Comparison of ENCODE assay signal across 20 mouse cellular contexts in genomic region chr1:121701826-121702225, GRCm38 (mm10).
A peak's percentile ranks its signal among the peaks of the same experiment; 100 is the strongest.
DNase-seq lines count a peak whose midpoint lies in the region; ATAC-seq lines count a peak whose summit lies in the region.
"Had no signal": no experiment of that assay in that cellular context is flagged by ENCODE, and none has a peak within 500 bp of the region (broad histone marks: within the 10 kb centered on the region; RNA-seq: fewer than 3 reads in every experiment).

No protein-coding gene starts in this region.

- no peak; the same call in 1 of the 2 replicates for ATAC-seq in hindbrain, embryonic 12.5 days (ENCODE audit: low FRiP score)
- peak; percentile 44; the same call in 1 of the 2 replicates for ATAC-seq in midbrain, embryonic 14.5 days (ENCODE audit: low FRiP score, low TSS enrichment)
- no peak for ATAC-seq in megakaryocyte-erythroid progenitor cell, adult 5-6 weeks (replicated peaks; ENCODE audit: low FRiP score, low TSS enrichment, poor library complexity, severe bottlenecking)
- ATAC-seq: activated CD4-positive, CD25-positive, alpha-beta regulatory T cell, adult 4 months; Patski had no signal

- H3K4me3 ChIP-seq in hindbrain, embryonic 10.5 days, result no peak overlapping the region
- H3K4me3 ChIP-seq in hindbrain, embryonic 12.5 days, result no peak overlapping the region
- no peak overlapping the region for H3K4me3 ChIP-seq in midbrain, embryonic 14.5 days (replicated peaks; ENCODE audit: low read depth, low read length)
- H3K4me3 ChIP-seq: heart, embryonic 12.5 days; layer of hippocampus, adult 2 months; left cerebral cortex, adult 2 months; limb, embryonic 13.5 days; liver, embryonic 15.5 days had no signal

- no peaks in the 10 kb centered on the region for H3K9me3 ChIP-seq in hindbrain, embryonic 10.5 days
- no peaks in the 10 kb centered on the region for H3K9me3 ChIP-seq in hindbrain, embryonic 12.5 days (replicated peaks)
- H3K9me3 ChIP-seq in midbrain, embryonic 14.5 days (ENCODE audit: control insufficient read depth, low read length), result no peaks in the 10 kb centered on the region
- H3K9me3 ChIP-seq: limb, embryonic 13.5 days; liver, embryonic 15.5 days had no signal

- H3K27ac ChIP-seq in hindbrain, embryonic 10.5 days, result no peak overlapping the region
- H3K27ac ChIP-seq in hindbrain, embryonic 12.5 days, result no peak overlapping the region
- H3K27ac ChIP-seq in midbrain, embryonic 14.5 days (replicated peaks; ENCODE audit: low read depth, low read length), result peak overlapping the region; percentile 60
- H3K27ac ChIP-seq: kidney, postnatal 0 days; layer of hippocampus, adult 2 months; left cerebral cortex, adult 2 months; limb, embryonic 13.5 days; liver, embryonic 15.5 days had no signal

- H3K9ac ChIP-seq in hindbrain, embryonic 12.5 days, result no peak overlapping the region
- no peak overlapping the region for H3K9ac ChIP-seq in midbrain, embryonic 14.5 days (replicated peaks; ENCODE audit: low read length)
- H3K9ac ChIP-seq: heart, embryonic 12.5 days; limb, embryonic 13.5 days; liver, embryonic 15.5 days had no signal

- DNase-seq in hindbrain, embryonic 10.5 days (ENCODE audit: low spot score), result peak; percentile 9
- DNase-seq in brain, adult 2 months (ENCODE audit: low read depth, low spot score), result peak; percentile 49
- DNase-seq in embryo, embryonic 11.5 days (ENCODE audit: low read depth, low spot score), result peak; percentile 2
- peak; percentile 75 for DNase-seq in midbrain, embryonic 14.5 days
- DNase-seq in urinary bladder, postnatal 10 days (ENCODE audit: low spot score), result no peak
- DNase-seq: adrenal gland, postnatal 14 days; cerebellum, adult 8-10 months; kidney, adult 11 months; lung, postnatal 10 days; thymus, adult 2 months had no signal

- H3K4me2 ChIP-seq in hindbrain, embryonic 12.5 days (replicated peaks), result no peak overlapping the region
- H3K4me2 ChIP-seq in midbrain, embryonic 14.5 days (ENCODE audit: low read length), result no peak overlapping the region
- H3K4me2 ChIP-seq: heart, embryonic 12.5 days; limb, embryonic 13.5 days; liver, embryonic 15.5 days had no signal

- 0 out of 2 replicates have a peak, but pooled peaks cover 5% of the 10 kb centered on the region for H3K27me3 ChIP-seq in hindbrain, embryonic 10.5 days (ENCODE audit: insufficient read depth, poor library complexity, severe bottlenecking)
- no peaks in the 10 kb centered on the region for H3K27me3 ChIP-seq in hindbrain, embryonic 12.5 days
- H3K27me3 ChIP-seq in midbrain, embryonic 14.5 days (ENCODE audit: control insufficient read depth, insufficient read depth, low read length), result no peaks in the 10 kb centered on the region
- H3K27me3 ChIP-seq: heart, embryonic 12.5 days; limb, embryonic 13.5 days; liver, embryonic 15.5 days; Patski had no signal

- no peaks in the 10 kb centered on the region for H3K36me3 ChIP-seq in hindbrain, embryonic 10.5 days
- H3K36me3 ChIP-seq in hindbrain, embryonic 12.5 days, result no peaks in the 10 kb centered on the region
- H3K36me3 ChIP-seq in midbrain, embryonic 14.5 days (ENCODE audit: control insufficient read depth, insufficient read depth, low read length), result no peaks in the 10 kb centered on the region
- H3K36me3 ChIP-seq: heart, embryonic 12.5 days; limb, embryonic 13.5 days; liver, embryonic 15.5 days had no signal

- H3K4me1 ChIP-seq in hindbrain, embryonic 10.5 days (replicated peaks), result peaks cover 2% of the 10 kb centered on the region; the same call in 1 of the 2 replicates
- H3K4me1 ChIP-seq in hindbrain, embryonic 12.5 days, result no peaks in the 10 kb centered on the region
- no peaks in the 10 kb centered on the region for H3K4me1 ChIP-seq in midbrain, embryonic 14.5 days (ENCODE audit: control insufficient read depth, insufficient read depth, low read length)
- H3K4me1 ChIP-seq: heart, embryonic 12.5 days; limb, embryonic 13.5 days; liver, embryonic 15.5 days had no signal

- whole genome bisulfite sequencing in hindbrain, embryonic 10.5 days, result 58% methylated on average over 7 of the region's 7 CpGs
- 54% methylated on average over 7 of the region's 7 CpGs for WGBS in hindbrain, embryonic 12.5 days
- 37% methylated on average over 7 of the region's 7 CpGs for WGBS in midbrain, embryonic 14.5 days
